8 mouse cellular contexts compared by ENCODE assay signal in genomic region chr3:152799738-152800431, GRCm38 (mm10).
DNase-seq lines count a peak whose midpoint lies in the region; ATAC-seq lines count a peak whose summit lies in the region.

No protein-coding gene starts in this region.

- DNase-seq in heart, adult 11 months, result peak; percentile 84
- no peak for DNase-seq in heart, postnatal 25 days (ENCODE audit: low spot score)
- DNase-seq in 3134 (ENCODE audit: extremely low read depth, insufficient read length, low spot score) (peak; percentile 28), NIH3T3 (ENCODE audit: low read depth) (peak; percentile 80)
- peak; percentile 23 for DNase-seq in heart, postnatal 4 days
- DNase-seq in lung, postnatal 14 days, result peak; percentile 43
- no peak for DNase-seq in layer of hippocampus, adult 9-11 months

- intact Hi-C loops in heart, postnatal 25 days (cut with DNase I), result no loop called here

- ATAC-seq in erythroid progenitor cell, adult 5-6 weeks (replicated peaks; ENCODE audit: low FRiP score, poor library complexity, severe bottlenecking), result no peak; the same call in 1 of the 2 replicates

Comparison
In these comparisons a context has a peak if more than half of its experiments do, and no peak if none do; other contexts are left out.
1. DNase-seq: peak in heart, adult 11 months (single experiment), 3134 (single experiment), NIH3T3 (single experiment), heart, postnatal 4 days (single experiment) and lung, postnatal 14 days (single experiment); none in heart, postnatal 25 days (single experiment) and layer of hippocampus, adult 9-11 months (single experiment).